Mouse (Mus musculus) forebrain, embryonic 11.5 days (tissue): ENCODE measurements around the gene Meox2. TPM values are rescaled to one million over a fixed set of nuclear protein-coding genes. Genes with fewer than 3 reads are reported as not detected.

Experiments
- ATAC-seq: fragments of 200-750 bp; cut with Nextera tagmentation; replicated peaks from 2 replicates; pipeline ENCODE4 v1.8.0; 2017; ENCODE audit warnings: moderate TSS enrichment; ENCODE audit not compliant: low FRiP score
- DNase-seq: peaks from one replicate; pipeline ENCODE4 v3.0.0-alpha.2; 2017; ENCODE audit warnings: low spot score
- H3K27ac ChIP-seq: fragments of 300-500 bp; sonication (generic); 2 replicates; pipeline ENCODE4 v1.5.1; 2014; ENCODE audit warnings: low read depth, low read length
- H3K27me3 ChIP-seq: fragments of 300-500 bp; sonication (generic); 2 replicates; pipeline ENCODE4 v1.6.1; 2014; ENCODE audit warnings: mild to moderate bottlenecking, low read length, mixed read lengths; ENCODE audit not compliant: control insufficient read depth, insufficient read depth
- H3K36me3 ChIP-seq: fragments of 300-500 bp; sonication (generic); 2 replicates; pipeline ENCODE4 v1.6.1; 2014; ENCODE audit warnings: mild to moderate bottlenecking, low read length, moderate library complexity, mixed read lengths; ENCODE audit not compliant: control insufficient read depth, insufficient read depth
- H3K4me1 ChIP-seq: fragments of 300-500 bp; sonication (generic); replicated peaks from 2 replicates; pipeline ENCODE4 v1.6.1; 2014; ENCODE audit warnings: low read length, mixed read lengths; ENCODE audit not compliant: control insufficient read depth, insufficient read depth
- H3K4me2 ChIP-seq: fragments of 300-500 bp; sonication (generic); 2 replicates; pipeline ENCODE4 v1.6.1; 2014; ENCODE audit warnings: low read depth, mild to moderate bottlenecking, low read length, moderate library complexity, mixed read lengths; ENCODE audit not compliant: severe bottlenecking
- H3K4me3 ChIP-seq: fragments of 300-500 bp; sonication (generic); 2 replicates; pipeline ENCODE4 v1.5.1; 2014; ENCODE audit warnings: low read depth, low read length
- H3K9ac ChIP-seq: fragments of 300-500 bp; sonication (generic); 2 replicates; pipeline ENCODE4 v1.6.1; 2014; ENCODE audit warnings: low read length
- H3K9me3 ChIP-seq: fragments of 300-500 bp; sonication (generic); 2 replicates; pipeline ENCODE4 v1.6.1; 2016; ENCODE audit warnings: low read length, mixed read lengths; ENCODE audit not compliant: control insufficient read depth
- WGBS: fragments of 180-500 bp; shearing (Covaris S2); extraction: QIAGEN DNeasy Blood & Tissue Kit; methylation state at CpG from one replicate; pipeline ENCODE4 v1.1.7; 2014; 5-methylcytosine and 5-hydroxymethylcytosine counted together
- polyA plus RNA-seq: library from polyadenylated mRNA; unstranded; fragments of >200 nt; fragmentation: Nextera tagmentation; extraction: Ambion mirVana; gene quantifications from 2 replicates; pipeline ENCODE4 v1.2.1, GENCODE M21; 2014

Meox2 gene
- polyA plus RNA-seq, 1 experiment from 2014 or later: 0.15 TPM

DNA sequence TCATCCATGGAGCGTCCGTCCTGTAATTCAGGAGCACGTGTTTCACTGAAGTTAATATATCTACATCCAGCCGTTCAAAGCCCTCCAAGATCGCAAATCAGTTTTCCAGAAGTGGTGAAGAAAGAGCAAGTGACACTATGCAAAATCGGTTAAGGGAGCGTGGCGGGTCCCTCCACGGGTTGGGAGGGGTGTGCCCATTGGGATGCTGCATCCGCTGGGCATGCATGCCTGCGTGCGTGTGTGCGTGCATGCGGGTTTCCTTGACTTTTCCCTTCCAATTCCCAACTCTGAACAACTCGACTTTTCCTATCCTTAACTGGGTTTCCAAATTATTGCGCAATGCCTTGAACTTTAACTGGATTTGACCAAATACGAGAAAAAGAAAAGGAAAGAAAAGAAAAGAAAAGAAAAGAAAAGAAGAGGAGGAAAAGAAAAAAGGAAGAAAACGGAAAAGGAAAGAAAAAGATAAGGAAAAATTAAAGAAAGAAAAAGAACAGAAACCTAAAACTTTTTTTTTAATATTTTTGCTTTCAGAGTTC, 1.2 kb downstream of the Meox2 start:
- no peaks in the 10 kb centered on the region for H3K9me3 ChIP-seq
- ATAC-seq (peak; percentile 42; the same call in 1 of the 2 replicates), DNase-seq (no peak)
- 4% methylated on average over 18 of the region's 18 CpGs for WGBS
- peak overlapping the region; percentile 37 for H3K4me3 ChIP-seq
- peaks cover 6% of the 10 kb centered on the region; the same call in 1 of the 2 replicates for H3K4me1 ChIP-seq
- H3K27me3 ChIP-seq: peaks cover 33% of the 10 kb centered on the region
- no peaks in the 10 kb centered on the region for H3K36me3 ChIP-seq
- no peak overlapping the region for H3K9ac ChIP-seq
- peak overlapping the region; percentile 84 for H3K4me2 ChIP-seq
- H3K27ac ChIP-seq: no peak overlapping the region

GRCm38 (mm10) chr12:37110977-37111376, 2.6 kb downstream of the Meox2 start:
- Histone ChIP-seq H3K36me3 (no peaks in the 10 kb centered on the region), H3K27ac (no peak overlapping the region), H3K27me3 (peaks cover 32% of the 10 kb centered on the region), H3K4me1 (peaks cover 6% of the 10 kb centered on the region; the same call in 1 of the 2 replicates), H3K4me3 (no peak overlapping the region), H3K4me2 (no peak overlapping the region), H3K9me3 (no peaks in the 10 kb centered on the region), H3K9ac (no peak overlapping the region)
- ATAC-seq (no peak), DNase-seq (no peak)
- WGBS: 67% methylated on average over 9 of the region's 9 CpGs

DNA sequence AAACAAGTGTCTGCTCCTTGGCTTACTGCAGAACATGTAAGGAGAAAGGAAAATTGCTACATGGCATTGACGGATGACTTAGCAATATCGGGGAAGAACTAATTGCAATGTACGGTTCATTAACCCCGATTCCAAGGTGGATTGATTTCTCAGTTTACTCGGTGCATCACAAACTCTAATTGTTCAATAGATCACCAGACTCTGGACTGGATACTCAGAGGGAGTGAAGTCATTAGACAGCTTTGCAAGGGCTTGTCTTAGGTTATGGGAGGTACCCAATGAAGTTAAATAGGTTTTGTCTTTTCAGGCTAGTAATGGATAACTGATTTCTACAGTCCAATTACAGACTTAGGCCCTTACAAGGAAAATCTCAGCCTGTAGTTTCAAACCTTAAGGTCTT, 10.9 kb downstream of the Meox2 start:
- Histone ChIP-seq H3K4me2 (no peak overlapping the region), H3K9ac (no peak overlapping the region), H3K4me1 (no peaks in the 10 kb centered on the region), H3K9me3 (no peaks in the 10 kb centered on the region), H3K27ac (no peak overlapping the region), H3K4me3 (no peak overlapping the region), H3K36me3 (no peaks in the 10 kb centered on the region), H3K27me3 (no peaks in the 10 kb centered on the region)
- WGBS: 57% methylated on average over 5 of the region's 5 CpGs
- ATAC-seq (peak; percentile 65), DNase-seq (no peak)

DNA sequence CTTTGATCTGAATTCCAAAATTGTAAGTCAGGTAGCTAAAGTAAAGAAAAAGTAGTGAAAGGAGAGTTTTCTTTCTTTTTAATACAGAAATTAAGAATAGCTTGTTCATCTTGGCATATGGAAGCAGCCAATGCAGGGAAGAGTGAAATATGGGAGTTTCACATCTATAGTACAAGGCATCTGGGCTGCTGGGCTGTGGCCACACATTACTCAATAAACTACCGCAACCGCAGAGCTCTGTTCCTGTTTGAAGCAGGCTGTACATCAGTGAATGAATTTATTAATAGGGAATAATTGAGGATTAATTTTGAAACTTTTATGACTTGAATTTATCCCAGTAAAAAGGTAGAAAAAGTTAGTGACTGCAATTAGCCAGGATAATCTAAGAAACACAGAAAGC, 15.4 kb downstream of the Meox2 start:
- Histone ChIP-seq H3K4me3 (no peak overlapping the region), H3K9ac (no peak overlapping the region), H3K27ac (no peak overlapping the region), H3K27me3 (no peaks in the 10 kb centered on the region), H3K36me3 (no peaks in the 10 kb centered on the region), H3K4me1 (no peaks in the 10 kb centered on the region), H3K4me2 (no peak overlapping the region), H3K9me3 (no peaks in the 10 kb centered on the region)
- 93% methylated on average over 2 of the region's 2 CpGs for WGBS
- DNase-seq (no peak), ATAC-seq (no peak)

DNA sequence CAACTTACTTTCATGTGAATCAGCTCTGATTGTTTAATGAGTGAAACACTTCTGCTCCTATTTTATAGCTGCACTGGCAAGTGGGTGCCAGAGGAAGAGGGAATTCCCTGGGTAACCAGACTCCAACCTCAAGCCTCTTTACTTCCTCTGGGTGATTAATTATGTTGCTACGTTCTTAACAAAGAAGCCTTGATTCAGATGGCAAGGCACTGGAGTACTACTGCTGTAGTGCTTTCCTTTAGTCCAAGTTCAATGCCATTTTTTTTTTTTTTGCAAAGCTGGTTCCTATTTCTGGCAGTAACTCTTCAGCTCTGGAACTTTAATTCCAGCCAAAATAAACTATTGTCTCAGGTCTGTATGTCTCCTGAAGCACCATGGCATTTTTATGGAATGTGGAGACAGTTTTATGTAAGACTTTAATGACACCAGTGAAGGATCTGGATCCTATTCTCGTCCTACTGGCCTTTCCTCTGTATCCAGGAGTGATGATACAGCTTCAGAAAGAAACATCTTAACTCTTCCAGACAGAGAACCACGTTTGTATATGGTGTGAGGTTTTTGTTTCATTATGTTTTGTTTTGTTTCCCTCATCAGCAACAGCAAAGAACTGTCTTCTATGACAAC, 33.9 kb downstream of the Meox2 start:
- Histone ChIP-seq H3K4me3 (no peak overlapping the region), H3K9ac (no peak overlapping the region), H3K27me3 (no peaks in the 10 kb centered on the region), H3K4me2 (no peak overlapping the region), H3K4me1 (no peaks in the 10 kb centered on the region), H3K36me3 (no peaks in the 10 kb centered on the region), H3K27ac (no peak overlapping the region), H3K9me3 (no peaks in the 10 kb centered on the region)
- ATAC-seq (no peak), DNase-seq (no peak)
- WGBS: 58% methylated on average over 3 of the region's 3 CpGs

GRCm38 (mm10) chr12:37143879-37144278, 35.5 kb downstream of the Meox2 start:
- no peaks in the 10 kb centered on the region for H3K9me3 ChIP-seq
- no peaks in the 10 kb centered on the region for H3K27me3 ChIP-seq
- no peaks in the 10 kb centered on the region for H3K4me1 ChIP-seq
- H3K36me3 ChIP-seq: no peaks in the 10 kb centered on the region
- 90% methylated on average over 1 of the region's 1 CpGs for WGBS
- no peak overlapping the region for H3K4me3 ChIP-seq
- no peak overlapping the region for H3K4me2 ChIP-seq
- no peak overlapping the region for H3K9ac ChIP-seq
- ATAC-seq: no peak
- H3K27ac ChIP-seq: no peak overlapping the region
- no peak for DNase-seq

DNA sequence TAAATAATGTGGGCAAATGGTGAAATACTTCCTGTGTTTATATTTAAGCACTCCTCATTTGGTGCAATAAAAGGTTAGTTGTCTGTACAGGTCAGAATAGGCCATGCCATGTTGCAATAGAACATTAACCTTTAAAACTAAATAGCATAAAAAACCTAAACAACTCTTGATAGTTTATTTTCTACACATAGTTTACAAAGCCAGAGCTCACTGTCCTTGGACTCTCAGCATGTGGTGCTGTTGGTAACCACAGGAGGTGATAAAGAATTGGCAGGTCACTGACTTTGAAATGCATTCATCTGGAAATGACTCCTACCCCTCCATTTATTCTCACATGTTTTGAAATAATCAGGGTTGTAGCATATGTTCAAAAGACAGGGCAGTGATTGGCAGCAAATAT, 59.4 kb downstream of the Meox2 start:
- Histone ChIP-seq H3K4me2 (no peak overlapping the region), H3K27me3 (no peaks in the 10 kb centered on the region), H3K4me1 (no peaks in the 10 kb centered on the region), H3K9me3 (no peaks in the 10 kb centered on the region), H3K4me3 (no peak overlapping the region), H3K36me3 (no peaks in the 10 kb centered on the region), H3K27ac (no peak overlapping the region), H3K9ac (no peak overlapping the region)
- DNase-seq: no peak
- ATAC-seq: no peak

DNA sequence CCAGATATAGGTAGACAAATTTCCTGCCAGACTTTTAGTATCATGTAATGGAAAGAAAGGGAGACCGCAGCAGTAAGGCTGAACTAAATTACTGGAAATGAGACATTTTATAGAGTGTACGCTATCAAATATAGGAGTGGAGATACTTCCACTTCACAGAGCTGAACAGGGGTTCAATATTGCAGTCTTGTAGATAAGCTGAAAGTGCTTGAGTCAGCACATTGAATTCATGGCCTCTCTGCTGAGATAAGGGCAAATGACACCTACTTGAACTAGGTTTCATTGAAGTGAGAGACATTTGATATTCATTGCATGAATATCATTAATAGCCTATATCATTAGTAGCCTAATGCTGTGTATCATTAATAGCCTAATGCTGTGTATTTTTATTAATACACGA, 65.0 kb downstream of the Meox2 start:
- 96% methylated on average over 3 of the region's 3 CpGs for WGBS
- no peaks in the 10 kb centered on the region for H3K27me3 ChIP-seq
- H3K4me1 ChIP-seq: no peaks in the 10 kb centered on the region

DNA sequence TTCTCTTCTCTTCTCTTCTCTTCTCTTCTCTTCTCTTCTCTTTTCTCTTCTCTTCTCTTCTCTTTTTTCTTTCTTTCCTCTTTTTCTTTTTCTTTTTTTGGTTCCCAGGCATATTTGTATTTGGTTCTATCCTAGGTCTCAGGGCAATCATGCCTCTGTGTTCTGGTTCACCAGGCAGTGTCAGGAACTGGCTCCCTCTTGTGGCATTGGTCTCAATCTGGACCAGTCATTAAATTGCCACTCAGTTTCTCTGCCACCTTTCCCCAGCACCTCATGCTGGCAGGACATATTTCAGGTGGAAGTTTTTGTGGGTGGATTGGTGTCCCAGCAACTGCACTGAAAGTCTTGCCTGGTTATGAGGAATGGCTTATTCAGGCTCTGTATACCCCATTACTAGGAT, 75.3 kb downstream of the Meox2 start:
- no peak for DNase-seq
- no peak overlapping the region for H3K9ac ChIP-seq
- no peaks in the 10 kb centered on the region for H3K4me1 ChIP-seq
- ATAC-seq: no peak
- no peaks in the 10 kb centered on the region for H3K36me3 ChIP-seq
- H3K4me2 ChIP-seq: no peak overlapping the region
- H3K27ac ChIP-seq: no peak overlapping the region
- no peak overlapping the region for H3K4me3 ChIP-seq
- H3K9me3 ChIP-seq: no peaks in the 10 kb centered on the region
- no peaks in the 10 kb centered on the region for H3K27me3 ChIP-seq

More for the DNA sequence above, 65.0 kb downstream of the Meox2 start:
- Histone ChIP-seq H3K9me3 (no peaks in the 10 kb centered on the region), H3K4me3 (no peak overlapping the region), H3K9ac (no peak overlapping the region), H3K27ac (no peak overlapping the region), H3K36me3 (no peaks in the 10 kb centered on the region), H3K4me2 (no peak overlapping the region)
- no peak for ATAC-seq
- DNase-seq: no peak
